Mouse (Mus musculus) common myeloid progenitor, adult 5-6 weeks (primary cell): ENCODE data around the gene H2-T24. TPM values are rescaled to one million over a fixed set of nuclear protein-coding genes. Genes with fewer than 3 reads are reported as not detected.
A peak's percentile ranks its signal among the peaks of the same experiment; 100 is the strongest.

Experiments
- ATAC-seq: replicated peaks from 2 replicates; pipeline ENCODE4 v1.8.0; 2016; ENCODE audit warnings: low read depth, mild to moderate bottlenecking, moderate TSS enrichment, inconsistent platforms; ENCODE audit not compliant: poor library complexity, severe bottlenecking
- total RNA-seq: library from RNA; stranded (forward); fragments of 200-1000, 187-1606 nt; gene quantifications from 2 replicates; pipeline ENCODE4 v1.2.3, GENCODE M21; 2017

The H2-T24 gene
- total RNA-seq, 1 experiment from 2014 or later = 16.4 TPM

DNA sequence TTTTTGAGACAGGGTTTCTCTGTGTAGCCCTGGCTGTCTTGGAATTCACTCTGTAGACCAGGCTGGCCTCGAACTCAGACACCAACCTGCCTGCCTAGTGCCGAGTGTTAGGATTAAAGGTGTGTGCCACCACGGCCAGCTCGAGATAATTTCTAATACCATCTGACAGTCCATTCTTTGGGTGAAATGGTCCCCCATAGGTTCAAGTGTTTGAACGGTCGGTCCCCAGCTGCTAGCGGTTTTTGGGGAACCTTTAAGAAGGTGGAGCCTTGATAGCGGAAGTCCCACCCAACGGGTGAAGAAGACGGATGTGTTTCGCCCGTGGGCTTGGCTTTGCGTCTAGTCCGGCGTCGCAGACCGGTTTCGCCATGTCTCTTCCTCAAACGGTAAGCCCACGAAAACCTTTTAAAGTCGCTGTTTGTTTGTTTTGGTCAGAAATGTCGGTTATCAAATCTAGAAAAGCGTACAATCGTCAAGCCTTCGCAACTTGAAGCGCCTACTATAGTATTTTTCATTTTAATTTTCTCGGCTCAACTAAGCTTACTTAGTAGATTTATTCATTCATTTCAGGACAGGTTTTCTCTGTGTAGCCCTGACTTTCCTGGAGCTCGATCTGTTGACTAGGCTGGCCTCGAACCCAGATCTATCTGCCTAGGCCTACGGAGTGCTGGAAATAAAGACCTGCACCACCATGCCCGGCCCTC lies 26.0 kb downstream of the H2-T24 start:
- peak; percentile 45 for ATAC-seq

DNA sequence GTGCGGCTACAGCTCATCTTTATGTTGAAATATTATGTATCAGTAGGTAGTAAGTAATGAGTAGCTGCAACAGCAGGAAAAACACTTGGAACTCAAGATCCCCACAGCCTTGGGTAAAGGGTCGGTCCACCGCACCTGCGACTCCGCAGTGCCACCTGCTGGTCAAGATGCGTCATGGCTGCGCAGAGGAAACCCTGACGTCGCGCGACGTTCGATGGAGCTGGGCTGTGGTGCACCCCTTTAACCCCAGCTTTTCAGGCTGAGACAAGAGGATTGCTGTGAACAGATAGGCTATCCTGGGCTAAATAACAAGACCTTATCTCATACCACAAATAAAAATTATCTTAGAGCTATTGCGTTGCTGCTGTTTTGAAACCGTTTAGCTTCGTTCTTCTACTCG lies 26.7 kb downstream of the H2-T24 start:
- ATAC-seq = peak; percentile 49

DNA sequence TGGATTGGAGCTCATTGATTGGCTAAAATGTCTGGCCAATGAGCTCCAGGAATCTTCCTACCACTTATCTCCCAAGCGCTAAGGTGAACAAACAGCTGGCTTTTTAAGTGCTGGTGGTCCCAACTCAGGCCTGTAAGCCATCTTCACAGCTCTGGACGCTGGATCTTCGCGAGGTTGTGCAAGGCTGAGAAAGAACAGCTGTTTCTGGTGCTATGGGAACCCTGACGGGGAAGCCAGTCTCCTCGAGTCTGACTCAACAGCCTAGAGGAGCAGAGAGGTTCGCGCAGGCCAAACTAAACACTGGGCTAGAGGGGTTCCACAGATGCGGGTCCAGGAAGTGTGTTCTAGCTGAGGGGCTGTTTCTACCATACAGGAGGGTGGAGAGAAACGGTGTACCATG lies 28.6 kb downstream of the H2-T24 start:
- no peak for ATAC-seq

DNA sequence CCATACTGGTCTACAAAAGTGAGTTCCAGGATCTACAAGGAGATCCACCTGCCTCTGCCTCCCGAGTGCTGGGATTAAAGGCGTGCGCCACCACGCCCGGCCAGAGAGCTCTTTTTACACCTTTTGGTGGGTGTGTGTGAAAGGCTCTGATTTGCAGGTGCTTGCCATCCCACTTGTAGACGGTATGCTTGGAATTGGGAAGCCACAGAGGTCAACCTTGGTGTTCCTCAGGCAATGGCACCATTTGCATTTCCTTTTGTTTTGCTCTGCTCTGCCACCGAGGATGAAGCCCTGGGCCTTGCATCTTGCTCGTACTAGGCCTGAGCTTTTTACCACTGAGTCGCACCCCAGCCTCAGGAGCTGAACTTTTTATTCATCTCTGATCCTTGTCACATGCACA lies 38.6 kb downstream of the H2-T24 start:
- no peak for ATAC-seq

DNA sequence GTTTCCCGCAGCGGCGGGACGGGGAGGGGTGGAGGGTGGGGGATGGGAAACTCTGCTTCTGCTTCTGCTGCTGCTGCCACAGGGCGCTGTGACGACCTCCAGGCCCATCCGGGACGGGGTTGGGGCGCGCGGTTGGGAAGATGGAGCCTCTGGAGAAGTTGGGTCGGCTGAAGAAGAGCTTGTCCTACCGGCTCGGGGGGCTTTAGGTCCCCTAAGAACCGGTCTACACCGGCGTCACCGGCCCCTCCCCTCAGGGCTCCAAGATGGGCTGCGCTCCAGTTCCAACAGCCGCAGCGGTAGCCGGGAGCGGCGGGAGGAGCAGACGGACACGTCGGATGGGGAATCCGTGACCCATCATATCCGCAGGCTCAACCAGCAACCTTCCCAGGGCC lies 40.0 kb downstream of the H2-T24 start:
- no peak for ATAC-seq

DNA sequence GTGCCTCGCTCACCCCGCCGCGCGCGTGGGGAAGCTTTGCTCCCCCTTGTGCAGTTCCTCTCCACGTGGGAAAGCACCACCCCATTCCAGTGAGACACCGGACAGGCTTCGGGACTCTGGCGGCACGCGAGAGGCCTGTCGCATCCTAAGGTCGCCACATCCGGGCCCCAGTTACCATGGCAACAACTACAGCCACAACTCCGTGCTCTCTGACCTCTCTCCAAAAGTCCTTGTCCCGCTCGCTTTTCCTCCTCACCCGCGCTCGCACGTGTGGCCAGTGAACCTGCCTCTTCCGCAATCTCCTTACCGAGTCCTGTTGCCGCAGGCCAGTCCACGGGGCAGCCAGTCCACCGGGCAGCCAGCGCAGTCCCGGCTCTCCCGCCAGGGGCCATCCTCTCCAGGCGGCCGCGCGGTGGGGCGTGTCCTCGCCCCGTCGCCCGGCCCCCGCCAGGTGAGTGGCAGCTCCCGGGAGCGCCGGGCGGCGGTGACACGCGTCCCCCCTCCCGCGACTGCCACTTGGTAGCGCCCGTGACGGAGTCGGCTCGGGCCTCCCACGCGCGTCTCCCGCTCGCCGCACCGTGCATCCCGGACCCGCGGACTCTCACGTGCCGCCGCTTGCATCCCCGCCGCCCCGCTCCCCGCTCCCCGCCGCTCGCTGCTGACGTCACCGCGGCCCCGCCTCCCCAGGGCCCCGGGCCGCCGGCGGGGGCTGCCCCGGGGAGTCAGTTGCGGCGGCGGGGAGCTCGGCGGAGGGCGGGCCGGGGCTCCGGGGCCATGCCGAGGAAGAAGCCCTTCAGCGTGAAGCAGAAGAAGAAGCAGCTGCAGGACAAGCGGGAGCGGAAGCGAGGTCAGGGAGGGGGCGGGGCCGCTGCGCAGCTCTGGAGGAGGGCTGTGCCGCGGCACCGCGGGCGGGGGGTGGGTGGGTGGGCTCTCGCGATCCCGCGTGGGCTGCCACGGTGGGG lies 40.7 kb downstream of the H2-T24 start, which contains the start of the genes Gnl1 and Prr3:
Gene Gnl1, plus strand, starts transcription at position 451 of the 962 bp plus-strand sequence.
Gene Prr3, minus strand, starts transcription at position 836 of the 962 bp plus-strand sequence.
- peak; percentile 83 for ATAC-seq

DNA sequence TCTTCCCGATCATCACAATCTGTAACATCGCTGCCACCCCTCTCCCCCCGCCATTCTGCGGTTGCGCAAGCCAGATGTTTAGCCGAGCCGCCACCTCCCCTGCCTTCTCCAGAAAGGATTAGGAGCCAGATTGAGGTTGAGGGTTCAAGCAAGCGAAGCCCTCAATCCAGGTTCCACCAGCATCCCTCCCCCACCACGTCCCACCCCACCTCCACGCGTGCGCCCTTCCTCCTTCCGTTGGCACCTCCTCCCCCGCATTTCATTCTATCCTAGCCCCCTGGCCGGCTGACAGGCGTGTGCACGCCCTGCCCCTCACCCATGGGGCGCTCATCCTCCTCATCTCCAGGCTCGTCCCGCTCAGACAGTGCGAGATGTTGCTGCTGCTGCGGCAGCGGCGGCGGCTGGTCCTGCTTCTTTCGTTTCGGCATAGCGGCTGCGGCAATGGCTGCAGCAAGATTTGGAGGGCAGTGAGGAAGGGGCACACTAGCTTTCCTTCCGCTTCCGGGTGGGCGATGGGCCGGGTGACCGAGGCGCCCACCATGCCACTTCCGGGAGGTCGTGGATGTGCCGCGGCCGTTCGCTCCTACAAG lies 41.5 kb downstream of the H2-T24 start:
- peak; percentile 11 for ATAC-seq

DNA sequence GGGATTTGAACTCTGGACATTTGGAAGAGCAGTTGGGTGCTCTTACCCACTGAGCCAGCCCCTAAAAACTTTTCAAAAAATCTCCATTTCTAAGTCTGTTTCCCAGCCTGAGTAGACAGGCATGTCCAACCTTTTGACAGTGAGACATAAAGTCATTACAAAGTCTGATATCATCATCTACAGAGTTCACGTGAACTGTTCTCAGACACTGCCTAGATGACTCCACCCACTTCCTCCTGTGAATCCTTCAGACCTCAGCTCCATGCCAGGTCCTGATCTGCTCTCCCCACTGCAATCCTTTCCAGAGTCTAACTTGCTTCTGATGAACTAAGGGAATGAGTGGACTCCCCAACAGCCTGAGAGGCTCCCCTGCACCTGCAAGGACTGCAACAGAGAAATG lies 48.2 kb downstream of the H2-T24 start:
- no peak for ATAC-seq

DNA sequence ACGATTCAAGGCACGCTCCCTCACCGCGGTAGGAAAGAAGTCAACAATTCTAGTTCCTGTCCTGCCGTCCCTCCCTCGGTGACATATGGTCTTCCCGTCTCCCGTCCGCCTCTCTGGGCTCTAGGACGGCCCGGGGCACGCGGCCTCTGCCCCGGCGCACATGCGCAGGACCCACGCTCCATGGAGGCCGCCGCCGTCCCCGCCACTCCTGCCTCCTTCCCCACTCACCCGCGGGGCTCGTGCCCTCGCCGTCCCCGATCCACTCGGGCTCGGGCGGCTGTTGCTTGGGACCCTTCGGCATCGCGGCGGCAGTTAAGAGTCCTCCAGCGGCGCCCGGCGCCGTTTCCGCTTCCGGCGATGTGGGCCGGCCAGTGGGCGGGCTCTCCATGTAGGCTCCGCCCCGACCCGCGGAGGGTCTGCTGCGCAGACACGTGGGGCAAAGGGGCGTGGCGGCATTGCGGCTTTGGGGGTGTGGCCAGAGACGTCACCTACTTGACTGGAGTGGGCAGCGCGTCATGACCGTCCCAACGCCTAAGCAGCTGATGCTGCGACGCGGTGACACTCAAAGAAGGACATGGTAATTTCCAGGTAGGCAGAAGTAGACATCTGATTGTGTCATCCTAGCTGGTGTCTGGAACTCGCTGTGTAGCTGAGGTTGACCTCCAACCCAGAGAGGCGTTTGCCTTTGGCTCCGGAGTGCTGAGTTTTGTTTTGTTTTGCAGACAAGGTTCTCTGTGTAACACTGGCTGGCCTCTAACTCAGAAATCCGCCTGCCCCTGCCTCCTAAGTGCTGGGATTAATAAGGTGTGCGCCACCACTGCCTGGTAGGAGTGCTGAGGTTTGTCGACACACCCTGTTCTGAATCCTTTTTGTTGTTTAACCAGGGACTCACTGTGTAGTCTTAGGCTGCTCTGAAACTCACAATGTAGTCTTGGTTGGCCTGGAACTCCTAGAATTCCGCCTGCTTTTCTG lies 50.7 kb downstream of the H2-T24 start, which contains the start of gene Abcf1:
Gene Abcf1, minus strand, starts transcription at position 344 of the 972 bp plus-strand sequence.
- ATAC-seq = peak; percentile 97

DNA sequence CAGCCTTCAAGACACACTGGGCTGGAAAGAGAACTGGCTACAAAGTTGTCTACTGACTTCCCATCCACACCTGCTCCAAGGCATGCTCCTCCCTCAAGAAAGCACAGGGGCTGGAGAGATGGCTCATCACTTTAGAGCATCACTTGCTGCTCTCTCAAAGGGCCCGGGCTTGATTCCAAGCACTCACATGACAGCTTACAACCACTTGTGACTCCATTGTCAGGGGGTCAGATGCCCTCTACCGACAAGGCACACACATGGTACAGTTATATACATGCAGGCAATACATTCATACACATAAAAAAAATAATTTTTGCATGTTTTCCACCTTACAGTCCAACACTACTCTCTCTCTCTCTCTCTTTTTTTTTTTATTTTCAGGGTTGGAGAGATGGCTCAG lies 52.7 kb downstream of the H2-T24 start:
- ATAC-seq = no peak

DNA sequence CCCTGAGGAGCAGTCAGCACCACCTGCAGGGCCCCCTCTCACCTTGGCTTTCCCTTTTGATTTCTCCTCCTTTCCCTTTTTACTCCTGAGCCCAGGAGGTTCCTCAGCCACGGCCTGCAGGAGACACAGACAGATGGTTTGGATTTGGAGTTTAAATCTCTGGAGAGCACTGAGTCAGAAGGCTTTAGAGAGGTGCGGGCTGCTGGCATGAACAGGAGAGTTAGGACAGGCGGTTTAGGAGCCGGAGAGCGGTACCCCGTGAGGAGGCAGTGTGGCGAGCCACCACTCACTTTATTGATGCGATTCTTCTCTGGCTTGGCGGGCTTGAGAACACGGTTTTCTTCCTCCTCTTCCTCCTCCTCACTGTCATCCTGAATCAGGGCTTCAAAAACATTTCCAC lies 57.1 kb downstream of the H2-T24 start:
- no peak for ATAC-seq

DNA sequence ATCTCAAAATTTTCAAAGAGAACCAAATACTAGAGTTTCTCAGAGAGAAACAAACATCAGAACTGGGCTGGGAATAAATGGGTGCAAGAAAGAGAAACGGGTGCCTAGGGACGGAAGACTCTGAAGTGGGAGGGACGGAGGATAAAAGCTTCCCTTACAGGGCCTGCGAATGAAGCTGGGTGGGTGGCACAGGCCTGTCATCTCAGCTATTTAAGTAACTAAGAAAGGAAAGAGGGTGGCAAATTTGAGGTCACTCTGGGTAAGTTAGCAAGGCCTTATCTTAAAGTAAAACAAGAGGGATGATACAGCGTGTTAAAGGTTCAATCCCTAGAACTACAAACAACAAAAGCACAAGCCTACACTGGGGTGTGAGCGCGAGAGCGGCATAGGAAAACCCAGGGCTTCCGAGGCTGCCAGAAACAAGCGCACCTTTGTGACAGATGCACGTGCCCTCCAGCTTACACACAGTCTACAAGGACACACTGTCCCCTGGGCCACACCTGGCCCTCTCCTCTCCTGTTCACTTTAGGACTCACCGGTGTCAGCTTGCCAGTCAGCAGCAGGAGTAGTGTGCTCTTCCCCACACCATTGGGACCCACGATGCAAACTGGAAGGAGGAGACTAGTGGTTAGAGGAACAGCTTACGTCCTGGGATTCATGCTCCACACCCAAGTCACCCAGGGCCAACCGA lies 61.7 kb downstream of the H2-T24 start:
- no peak for ATAC-seq

Other genes with a start within 250 kb of the H2-T24 start
- 66.9 and 67.4 TPM in 2 replicates for gene Ier3, start 198.9 kb downstream of the H2-T24 start, total RNA-seq
- 62.8 and 68.5 TPM in 2 replicates for gene Flot1, start 197.3 kb downstream of the H2-T24 start, total RNA-seq
- gene Tubb5, start 182.3 kb downstream of the H2-T24 start, total RNA-seq = 922 and 1,068 TPM in 2 replicates
- 27.0 and 39.0 TPM in 2 replicates for gene Mdc1, start 179.0 kb downstream of the H2-T24 start, total RNA-seq
- 55.1 and 58.3 TPM in 2 replicates for gene Nrm, start 159.2 kb downstream of the H2-T24 start, total RNA-seq
- 11.3 and 24.0 TPM in 2 replicates for gene Ppp1r18, start 155.0 kb downstream of the H2-T24 start, total RNA-seq
- gene Dhx16, start 140.7 kb downstream of the H2-T24 start, total RNA-seq = 42.3 and 52.4 TPM in 2 replicates
- 6.3 and 10.9 TPM in 2 replicates for gene 2310061I04Rik, start 123.1 kb downstream of the H2-T24 start, total RNA-seq
- 10.8 and 13.6 TPM in 2 replicates for gene Atat1, start 110.5 kb downstream of the H2-T24 start, total RNA-seq
- 52.4 and 66.3 TPM in 2 replicates for gene Mrps18b, start 104.2 kb downstream of the H2-T24 start, total RNA-seq
- gene Ppp1r10, start 104.1 kb downstream of the H2-T24 start, total RNA-seq = 101 and 107 TPM in 2 replicates
- 236 and 291 TPM in 2 replicates for gene Abcf1, start 50.8 kb downstream of the H2-T24 start, total RNA-seq
- gene Gnl1, start 40.7 kb downstream of the H2-T24 start, total RNA-seq = 23.0 and 23.1 TPM in 2 replicates
- gene Prr3, start 40.3 kb downstream of the H2-T24 start, total RNA-seq = 8.3 and 9.7 TPM in 2 replicates
- gene H2-T23, start 12.3 kb upstream of the H2-T24 start, total RNA-seq = 128 and 151 TPM in 2 replicates
- 42.8 and 48.6 TPM in 2 replicates for gene H2-T22, start 22.2 kb upstream of the H2-T24 start, total RNA-seq
- gene Gm6034, start 22.4 kb upstream of the H2-T24 start, total RNA-seq = not detected in 2 replicates
- 0.05 TPM in 1 of 2 replicates, not detected in the other for gene Gm11127, start 37.8 kb upstream of the H2-T24 start, total RNA-seq
- gene Gm19684, start 101.1 kb upstream of the H2-T24 start, total RNA-seq = 0.96 TPM in 1 of 2 replicates, not detected in the other
- not detected in 2 replicates for gene Gm7030, start 108.9 kb upstream of the H2-T24 start, total RNA-seq
- gene Gm8909, start 148.0 kb upstream of the H2-T24 start, total RNA-seq = not detected in 2 replicates
- gene H2-T3, start 169.7 kb upstream of the H2-T24 start, total RNA-seq = not detected in 2 replicates
- gene Rpp21, start 237.5 kb upstream of the H2-T24 start, total RNA-seq = 19.6 and 21.1 TPM in 2 replicates